In the genomic region with DNA sequence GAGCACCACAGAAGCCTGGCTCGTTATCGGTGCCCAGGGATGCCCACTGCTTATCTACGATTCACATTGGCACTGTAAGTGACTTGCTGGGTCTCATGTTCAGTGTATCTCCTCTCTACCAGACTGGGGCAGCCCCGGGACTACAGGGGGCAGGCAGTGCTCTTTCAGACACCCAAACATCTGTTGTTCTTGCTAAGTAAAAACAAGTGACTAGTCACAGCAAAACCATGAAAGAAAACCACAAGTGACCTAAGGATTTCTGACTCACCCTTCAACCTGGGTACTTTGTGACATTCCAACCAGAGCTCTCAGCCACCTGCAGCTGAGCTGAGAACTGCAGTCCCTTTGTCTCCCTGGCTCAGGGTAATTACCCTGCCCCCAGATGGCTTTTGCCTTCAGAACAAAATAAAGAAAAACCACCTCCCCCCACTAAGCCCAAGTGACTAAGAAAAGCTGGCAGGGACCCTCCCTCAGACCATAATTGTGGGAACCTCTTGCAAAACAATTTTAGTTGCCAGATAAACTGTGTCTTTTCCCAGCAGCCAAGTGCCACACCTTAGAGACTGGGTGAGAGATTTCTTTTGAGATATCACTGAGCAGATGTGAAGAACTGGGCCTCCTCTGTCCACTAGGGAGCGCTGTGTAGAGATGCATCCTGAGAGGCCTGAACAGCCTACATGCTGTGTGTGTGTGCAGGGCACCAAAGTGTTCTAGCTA, we compare ENCODE assay signal across 8 mouse cellular contexts. TPM values are rescaled to one million over a fixed set of nuclear protein-coding genes. Genes with fewer than 3 reads are reported as not detected.
DNase-seq lines count a peak whose midpoint lies in the region; ATAC-seq lines count a peak whose summit lies in the region.
"Had no signal": no experiment of that assay in that cellular context is flagged by ENCODE, and none has a peak within 500 bp of the region (broad histone marks: within the 10 kb centered on the region; RNA-seq: fewer than 3 reads in every experiment).

No protein-coding gene starts in this region.

- peak; percentile 72 for ATAC-seq in granulocyte monocyte progenitor cell, adult 5-6 weeks (replicated peaks; ENCODE audit: poor library complexity, severe bottlenecking)
- ATAC-seq in stomach, embryonic 15.5 days (ENCODE audit: insufficient read depth, low FRiP score, low read depth): no peak

- H3K9me3 ChIP-seq in stomach, embryonic 15.5 days: no peaks in the 10 kb centered on the region

- peak overlapping the region; percentile 57; the same call in 1 of the 2 replicates for H3K27ac ChIP-seq in stomach, embryonic 15.5 days

- no peak overlapping the region for H3K4me3 ChIP-seq in stomach, embryonic 15.5 days (replicated peaks)

- H3K4me2 ChIP-seq in stomach, embryonic 15.5 days: no peak overlapping the region

- WGBS in stomach, embryonic 15.5 days: 52% methylated on average over 5 of the region's 5 CpGs

- H3K27me3 ChIP-seq in stomach, embryonic 15.5 days (replicated peaks): no peaks in the 10 kb centered on the region

- DNase-seq in left cerebral cortex, postnatal 14 days (ENCODE audit: low spot score in 2 of 2): peak; percentile 22 to 56
- DNase-seq in left cerebral cortex, adult 18-20 months (ENCODE audit: low spot score in 2 of 2): no peak
- peak; percentile 32 for DNase-seq in MN1 (ENCODE audit: low spot score)
- peak; percentile 50 for DNase-seq in c-Kit-positive CD71-negative TER-119-negative erythroid progenitor cells, embryonic 14.5 days (ENCODE audit: low read depth)
- DNase-seq in lung, postnatal 10 days: peak; percentile 69

- no peak overlapping the region for H3K9ac ChIP-seq in stomach, embryonic 15.5 days

- no peaks in the 10 kb centered on the region for H3K36me3 ChIP-seq in stomach, embryonic 15.5 days

- H3K4me1 ChIP-seq in stomach, embryonic 15.5 days: peaks cover 33% of the 10 kb centered on the region; the same call in 1 of the 2 replicates

- intact Hi-C loops in left cerebral cortex, postnatal 14 days (cut with DNase I): no loop called here

RNA-seq across cellular contexts. Expression of gene Spdye4c, which starts 46.4 kb away (rescaled TPM):
- total RNA-seq in left cerebral cortex, postnatal 14 days (2021): not detected
- not detected for total RNA-seq in left cerebral cortex, adult 18-20 months (2021)
- total RNA-seq in granulocyte monocyte progenitor cell, adult 5-6 weeks (2014; fragmentation: Nextera tagmentation): not detected in 2 replicates
- not detected in 2 replicates for total RNA-seq in granulocyte monocyte progenitor cell, adult 5-6 weeks (2017)
- not detected in 2 replicates for polyA plus RNA-seq in stomach, embryonic 15.5 days (2015; fragmentation: Nextera tagmentation; extraction: Ambion mirVana)
- total RNA-seq: layer of hippocampus, postnatal 14 days had no signal

Comparison
In these comparisons a context has a peak if more than half of its experiments do, and no peak if none do; other contexts are left out.
1. DNase-seq: peak in left cerebral cortex, postnatal 14 days (2 of 2), MN1 (single experiment), c-Kit-positive CD71-negative TER-119-negative erythroid progenitor cells, embryonic 14.5 days (single experiment) and lung, postnatal 10 days (single experiment); none in left cerebral cortex, adult 18-20 months (0 of 2).